ENCODE assay signal across 16 mouse cellular contexts in the genomic region with DNA sequence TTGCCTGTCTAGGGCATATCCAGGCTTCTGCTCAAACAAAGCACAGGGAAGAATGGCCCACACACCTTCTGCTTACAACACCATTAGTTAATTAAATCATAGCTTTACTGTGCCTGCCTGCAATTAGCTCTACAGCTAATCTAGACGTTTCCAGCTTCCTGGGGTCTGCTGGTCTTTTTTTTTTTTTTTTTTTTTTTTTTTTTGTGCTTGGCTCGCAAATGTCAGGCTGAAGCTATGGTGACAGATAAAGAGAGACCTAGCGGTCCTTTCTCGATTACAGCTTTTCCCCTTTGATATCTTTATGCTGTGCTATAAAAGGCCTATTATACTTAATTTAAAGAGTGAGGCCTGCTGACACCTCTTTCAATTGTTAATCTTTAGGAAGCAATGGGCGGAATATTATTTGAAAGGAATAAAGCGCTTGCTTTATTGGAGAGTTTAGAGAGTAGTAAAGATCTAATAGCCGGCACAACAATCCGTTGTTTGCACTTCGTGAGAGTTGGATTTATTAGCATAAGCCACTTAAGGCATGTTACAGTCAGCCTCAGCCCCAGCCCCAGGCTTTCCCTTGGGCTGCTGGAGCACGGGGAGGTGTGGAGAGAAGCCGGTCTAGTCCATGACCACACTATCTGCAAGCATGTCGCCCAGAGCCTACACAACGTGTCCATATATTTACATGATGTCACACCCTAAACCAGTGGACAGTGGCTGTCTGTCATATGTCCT.
DNase-seq lines count a peak whose midpoint lies in the region; ATAC-seq and TF ChIP-seq lines count a peak whose summit lies in the region.
"Had no signal": no experiment of that assay in that cellular context is flagged by ENCODE, and none has a peak within 500 bp of the region (broad histone marks: within the 10 kb centered on the region; RNA-seq: fewer than 3 reads in every experiment).

No protein-coding gene starts in this region.

- 0 out of 2 replicates have a peak, but pooled peaks have one; percentile 25 for ATAC-seq in hindbrain, embryonic 11.5 days (ENCODE audit: low FRiP score)
- ATAC-seq in hindbrain, embryonic 16.5 days: no peak
- ATAC-seq in intestine, postnatal 0 days: no peak
- no peak for ATAC-seq in midbrain, embryonic 14.5 days (ENCODE audit: low FRiP score, low TSS enrichment)
- no peak for ATAC-seq in erythroblast, adult 5-6 weeks (replicated peaks; ENCODE audit: low FRiP score, poor library complexity, severe bottlenecking)

- no peaks in the 10 kb centered on the region for H3K36me3 ChIP-seq in hindbrain, embryonic 11.5 days (ENCODE audit: control insufficient read depth, insufficient read depth, low read length)
- H3K36me3 ChIP-seq in hindbrain, embryonic 16.5 days (ENCODE audit: control insufficient read depth, insufficient read depth, low read length): no peaks in the 10 kb centered on the region
- no peaks in the 10 kb centered on the region for H3K36me3 ChIP-seq in intestine, postnatal 0 days (ENCODE audit: control insufficient read depth, insufficient read depth)
- no peaks in the 10 kb centered on the region for H3K36me3 ChIP-seq in midbrain, embryonic 14.5 days (ENCODE audit: control insufficient read depth, insufficient read depth, low read length)
- H3K36me3 ChIP-seq: G1E; hindbrain, embryonic 15.5 days; limb, embryonic 15.5 days had no signal

- no peak for TF ChIP-seq CTCF in intestine, postnatal 0 days (IDR thresholded peaks at IDR 0.05; ENCODE audit: low read depth)

- no peaks in the 10 kb centered on the region for H3K9me3 ChIP-seq in hindbrain, embryonic 11.5 days (ENCODE audit: control insufficient read depth, low read length)
- no peaks in the 10 kb centered on the region for H3K9me3 ChIP-seq in hindbrain, embryonic 16.5 days (ENCODE audit: control insufficient read depth, low read length)
- H3K9me3 ChIP-seq in intestine, postnatal 0 days (ENCODE audit: control insufficient read depth): no peaks in the 10 kb centered on the region
- no peaks in the 10 kb centered on the region for H3K9me3 ChIP-seq in midbrain, embryonic 14.5 days (ENCODE audit: control insufficient read depth, low read length)
- H3K9me3 ChIP-seq: G1E; hindbrain, embryonic 15.5 days; limb, embryonic 15.5 days had no signal

- no peak overlapping the region for H3K4me3 ChIP-seq in hindbrain, embryonic 11.5 days (ENCODE audit: low read depth, low read length)
- H3K4me3 ChIP-seq in hindbrain, embryonic 16.5 days (ENCODE audit: low read length): no peak overlapping the region
- H3K4me3 ChIP-seq in intestine, postnatal 0 days (ENCODE audit: low read depth, low read length): no peak overlapping the region
- H3K4me3 ChIP-seq in midbrain, embryonic 14.5 days (replicated peaks; ENCODE audit: low read depth, low read length): no peak overlapping the region
- H3K4me3 ChIP-seq: erythroblast, embryonic 14.5 days; hindbrain, embryonic 15.5 days; limb, embryonic 15.5 days had no signal

- no peak overlapping the region for H3K9ac ChIP-seq in hindbrain, embryonic 11.5 days (ENCODE audit: low read depth, low read length)
- H3K9ac ChIP-seq in hindbrain, embryonic 16.5 days (ENCODE audit: low read depth, low read length): no peak overlapping the region
- H3K9ac ChIP-seq in intestine, postnatal 0 days (ENCODE audit: low read depth, low read length): no peak overlapping the region
- no peak overlapping the region for H3K9ac ChIP-seq in midbrain, embryonic 14.5 days (replicated peaks; ENCODE audit: low read length)
- H3K9ac ChIP-seq: hindbrain, embryonic 15.5 days; limb, embryonic 15.5 days had no signal

- no peak overlapping the region for H3K27ac ChIP-seq in hindbrain, embryonic 11.5 days (ENCODE audit: low read depth, low read length)
- no peak overlapping the region for H3K27ac ChIP-seq in hindbrain, embryonic 16.5 days (ENCODE audit: low read depth, low read length)
- H3K27ac ChIP-seq in intestine, postnatal 0 days (ENCODE audit: low read depth, low read length): peak overlapping the region; percentile 87
- H3K27ac ChIP-seq in midbrain, embryonic 14.5 days (replicated peaks; ENCODE audit: low read depth, low read length): no peak overlapping the region
- H3K27ac ChIP-seq: hindbrain, embryonic 15.5 days; kidney, postnatal 0 days; limb, embryonic 15.5 days had no signal

- no peaks in the 10 kb centered on the region for H3K4me1 ChIP-seq in hindbrain, embryonic 11.5 days (replicated peaks; ENCODE audit: control insufficient read depth, insufficient read depth, low read length)
- no peaks in the 10 kb centered on the region for H3K4me1 ChIP-seq in hindbrain, embryonic 16.5 days (ENCODE audit: control insufficient read depth, insufficient read depth, low read depth, low read length)
- peaks cover 24% of the 10 kb centered on the region for H3K4me1 ChIP-seq in intestine, postnatal 0 days (replicated peaks; ENCODE audit: control insufficient read depth, insufficient read depth, low read length)
- H3K4me1 ChIP-seq in midbrain, embryonic 14.5 days (ENCODE audit: control insufficient read depth, insufficient read depth, low read length): no peaks in the 10 kb centered on the region
- H3K4me1 ChIP-seq: limb, embryonic 15.5 days had no signal

- no peak for DNase-seq in hindbrain, embryonic 11.5 days (ENCODE audit: low spot score)
- DNase-seq in MN1 (ENCODE audit: low spot score): peak; percentile 57
- peak; percentile 52 for DNase-seq in midbrain, embryonic 14.5 days
- DNase-seq in adrenal gland, postnatal 10 days: no peak
- no peak for DNase-seq in kidney, postnatal 14 days
- DNase-seq: cerebellum, adult 8-10 months; gastrocnemius, postnatal 36 days; lung, postnatal 4 days had no signal

- no peaks in the 10 kb centered on the region for H3K27me3 ChIP-seq in hindbrain, embryonic 11.5 days (ENCODE audit: control insufficient read depth, insufficient read depth, low read length)
- no peaks in the 10 kb centered on the region for H3K27me3 ChIP-seq in hindbrain, embryonic 16.5 days (replicated peaks; ENCODE audit: control insufficient read depth, insufficient read depth, low read length)
- H3K27me3 ChIP-seq in intestine, postnatal 0 days (replicated peaks; ENCODE audit: control insufficient read depth, insufficient read depth, low read length): no peaks in the 10 kb centered on the region
- H3K27me3 ChIP-seq in midbrain, embryonic 14.5 days (ENCODE audit: control insufficient read depth, insufficient read depth, low read length): 0 out of 2 replicates have a peak, but pooled peaks cover 5% of the 10 kb centered on the region

- H3K4me2 ChIP-seq in hindbrain, embryonic 11.5 days (replicated peaks; ENCODE audit: low read depth, low read length): no peak overlapping the region
- H3K4me2 ChIP-seq in hindbrain, embryonic 16.5 days (ENCODE audit: low read length): no peak overlapping the region
- H3K4me2 ChIP-seq in intestine, postnatal 0 days (replicated peaks; ENCODE audit: low read depth): peak overlapping the region; percentile 30
- H3K4me2 ChIP-seq in midbrain, embryonic 14.5 days (ENCODE audit: low read length): no peak overlapping the region
- H3K4me2 ChIP-seq: hindbrain, embryonic 15.5 days; limb, embryonic 15.5 days had no signal

- 52% methylated on average over 13 of the region's 13 CpGs for WGBS in hindbrain, embryonic 11.5 days
- 32% methylated on average over 13 of the region's 13 CpGs for WGBS in hindbrain, embryonic 16.5 days
- 36% methylated on average over 13 of the region's 13 CpGs for WGBS in intestine, postnatal 0 days
- whole genome bisulfite sequencing in midbrain, embryonic 14.5 days: 11% methylated on average over 13 of the region's 13 CpGs

Comparison
In these comparisons a context has a peak if more than half of its experiments do, and no peak if none do; other contexts are left out.
1. DNase-seq: peak in MN1 (single experiment) and midbrain, embryonic 14.5 days (single experiment); none in hindbrain, embryonic 11.5 days (single experiment), adrenal gland, postnatal 10 days (single experiment) and kidney, postnatal 14 days (single experiment).